Comparison of ENCODE assay signal across 15 mouse cellular contexts in the genomic region with DNA sequence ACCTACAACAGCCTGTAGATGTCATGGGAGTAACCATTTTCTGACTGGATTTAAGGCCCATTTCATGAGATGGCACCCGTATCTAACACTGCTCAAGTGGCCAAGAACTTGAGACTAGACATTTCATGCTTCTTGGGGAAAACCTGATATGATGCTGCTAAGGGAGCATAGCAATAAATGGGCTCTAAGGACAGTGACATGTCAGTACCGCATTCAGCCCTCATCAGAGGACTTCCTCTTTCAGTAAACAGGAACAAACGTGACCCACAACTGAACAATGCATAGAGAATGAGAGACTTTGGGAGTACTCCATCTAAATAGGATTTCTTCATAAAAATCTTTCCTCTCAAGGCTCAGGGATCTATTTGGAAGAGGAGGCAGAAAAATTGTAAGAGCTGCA.
"Had no signal": no experiment of that assay in that cellular context is flagged by ENCODE, and none has a peak within 500 bp of the region (broad histone marks: within the 10 kb centered on the region; RNA-seq: fewer than 3 reads in every experiment).

No protein-coding gene starts in this region.

- ATAC-seq: midbrain, embryonic 15.5 days had no signal

- H3K4me3 ChIP-seq: kidney, embryonic 15.5 days; limb, embryonic 12.5 days; megakaryocyte, embryonic 14.5 days; midbrain, embryonic 15.5 days; stomach, embryonic 15.5 days had no signal

- H3K27me3 ChIP-seq: kidney, embryonic 15.5 days; limb, embryonic 12.5 days; megakaryocyte, embryonic 14.5 days; midbrain, embryonic 15.5 days; stomach, embryonic 15.5 days had no signal

- DNase-seq: kidney, adult 2 months; kidney, postnatal 14 days; layer of hippocampus, postnatal 36 days; liver; lung, adult 18-20 months; lung, postnatal 36 days; right cerebral cortex, postnatal 4 days; spleen, adult 18-20 months; thymus, adult 2 months; thymus, postnatal 25 days had no signal

- H3K4me1 ChIP-seq: kidney, embryonic 15.5 days; limb, embryonic 12.5 days; midbrain, embryonic 15.5 days; stomach, embryonic 15.5 days had no signal

- H3K9me3 ChIP-seq: kidney, embryonic 15.5 days; limb, embryonic 12.5 days; megakaryocyte, embryonic 14.5 days; midbrain, embryonic 15.5 days; stomach, embryonic 15.5 days had no signal
